Mouse (Mus musculus) C2C12 (cell line): ENCODE data around the gene Pfkl.

Source experiments
- CEBPB ChIP-seq: IDR thresholded peaks from one replicate; pipeline ENCODE4 v1.6.1; 2011; ENCODE audit warnings: low read depth, mild to moderate bottlenecking, control low read depth, moderate library complexity
- CTCF ChIP-seq: IDR thresholded peaks from one replicate; pipeline ENCODE4 v1.5.1; 2011; ENCODE audit not compliant: control insufficient read depth, insufficient read depth, insufficient read length
- USF1 ChIP-seq: IDR thresholded peaks from one replicate; pipeline ENCODE4 v1.6.1; 2011; ENCODE audit warnings: low read depth, mild to moderate bottlenecking, control low read depth, moderate library complexity

DNA sequence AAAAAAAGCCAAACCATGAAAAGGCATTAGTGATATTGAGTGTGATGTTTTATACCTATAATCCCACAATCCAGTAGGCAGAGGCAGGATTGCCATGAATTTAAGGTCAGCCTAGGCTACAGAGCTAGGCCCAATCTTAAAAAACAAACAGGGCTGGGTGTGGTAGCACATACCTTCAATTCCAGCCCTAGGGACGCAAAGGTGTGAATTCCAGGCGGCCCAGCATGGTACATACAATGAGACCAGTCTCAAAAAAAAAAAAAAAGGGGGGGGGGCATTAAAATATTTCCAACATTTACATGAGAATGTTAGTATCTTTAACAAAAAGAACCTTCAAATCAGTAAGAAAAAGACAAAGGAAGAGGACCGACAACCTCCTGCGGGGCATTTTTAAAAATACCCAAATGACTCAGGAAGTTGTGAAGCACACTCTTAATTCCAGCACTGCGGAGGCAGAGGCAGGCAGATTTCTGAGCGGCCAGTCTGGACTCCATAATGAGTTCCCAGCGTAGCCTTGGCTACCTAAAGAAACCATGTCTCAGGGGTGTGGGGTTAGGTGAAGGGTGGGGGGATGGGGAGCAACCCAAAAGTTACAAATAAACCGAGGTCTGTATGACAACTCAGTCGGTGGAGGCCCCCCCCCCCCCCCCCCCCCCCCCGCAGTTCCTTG lies 38.3 kb upstream of the Pfkl start:
- TF ChIP-seq CTCF = no peak
- no peak for TF ChIP-seq USF1
- no peak for TF ChIP-seq CEBPB
